Mouse (Mus musculus) liver, adult 2 months (tissue): ENCODE measurements around the gene Cdk11b. TPM values are rescaled to one million over a fixed set of nuclear protein-coding genes. Genes with fewer than 3 reads are reported as not detected.

ENCODE experiments used
- DNase-seq: peaks from one replicate; pipeline ENCODE4 v3.0.0-alpha.2; 2011; ENCODE audit warnings: low read depth, low spot score; ENCODE audit errors: extremely low read depth
- H3K27ac ChIP-seq: fragments of 200-500 bp; replicated peaks from 2 replicates; pipeline ENCODE4 v1.5.1; 2012; ENCODE audit warnings: low read depth, mild to moderate bottlenecking, control low read depth, inconsistent platforms, low read length; ENCODE audit not compliant: insufficient read depth
- H3K27me3 ChIP-seq: fragments of 200-500 bp; 2 replicates; pipeline ENCODE4 v1.6.1; 2012; ENCODE audit warnings: mild to moderate bottlenecking, moderate library complexity, low read length, inconsistent platforms; ENCODE audit not compliant: control insufficient read depth, insufficient read depth
- H3K36me3 ChIP-seq: fragments of 200-500 bp; 2 replicates; pipeline ENCODE4 v1.6.1; 2012; ENCODE audit warnings: low read length, inconsistent platforms; ENCODE audit not compliant: control insufficient read depth, insufficient read depth
- H3K4me1 ChIP-seq: fragments of 200-500 bp; 2 replicates; pipeline ENCODE4 v1.6.1; 2011; ENCODE audit warnings: low read length; ENCODE audit not compliant: control insufficient read depth, insufficient read depth
- H3K4me3 ChIP-seq: fragments of 200-500 bp; 2 replicates; pipeline ENCODE4 v1.5.1; 2011; ENCODE audit warnings: low read depth, mild to moderate bottlenecking, control low read depth, low read length, moderate library complexity; ENCODE audit not compliant: insufficient read depth
- H3K79me2 ChIP-seq: fragments of 200-500 bp; 2 replicates; pipeline ENCODE4 v1.6.1; 2012; ENCODE audit warnings: inconsistent platforms, mild to moderate bottlenecking, low read length, moderate library complexity; ENCODE audit not compliant: control insufficient read depth, insufficient read depth
- H3K9ac ChIP-seq: fragments of 200-500 bp; 2 replicates; pipeline ENCODE4 v1.6.1; 2012; ENCODE audit warnings: low read depth, mild to moderate bottlenecking, control low read depth, inconsistent platforms, low read length
- CTCF ChIP-seq: fragments of 200-500 bp; IDR thresholded peaks from 2 replicates; pipeline ENCODE4 v1.5.1; 2011; ENCODE audit warnings: low read depth, low read length, control low read depth
- POLR2A ChIP-seq: fragments of 200-500 bp; IDR thresholded peaks from 2 replicates; pipeline ENCODE4 v1.6.1; 2011; ENCODE audit warnings: low read length, control low read depth; ENCODE audit not compliant: insufficient read depth; ENCODE audit errors: extremely low read depth
- WGBS: fragments of 180-500 bp; shearing (Covaris S2); methylation state at CpG from one replicate; pipeline ENCODE4 v1.1.7; 2018; 5-methylcytosine and 5-hydroxymethylcytosine counted together
- polyA plus RNA-seq: library from polyadenylated mRNA; depleted of rRNA; stranded (reverse); fragments of >200 nt; gene quantifications from 2 replicates; pipeline ENCODE4 v1.2.3, GENCODE M21; 2012
- total RNA-seq: library from RNA; depleted of rRNA; stranded (reverse); fragments of >200 nt; gene quantifications from 2 replicates; pipeline ENCODE4 v1.2.3, GENCODE M21; 2014

The Cdk11b gene
- total and polyA plus RNA-seq, 2 experiments, result 10.6 to 11.2 TPM

GRCm38 (mm10) chr4:155653451-155654182, 29.0 kb downstream of the Cdk11b start:
- TF ChIP-seq POLR2A, result no peak
- peak; percentile 10; the same call in 1 of the 2 replicates for TF ChIP-seq CTCF
- Histone ChIP-seq H3K27me3 (no peaks in the 10 kb centered on the region), H3K36me3 (peaks cover 15% of the 10 kb centered on the region), H3K27ac (no peak overlapping the region), H3K4me1 (0 out of 2 replicates have a peak, but pooled peaks cover 2% of the 10 kb centered on the region), H3K4me3 (peak overlapping the region; percentile 37; the same call in 1 of the 2 replicates), H3K9ac (peak overlapping the region; percentile 54), H3K79me2 (no peaks in the 10 kb centered on the region)
- peak; percentile 23 for DNase-seq
- 4% methylated on average over 31 of the region's 31 CpGs for WGBS

- Histone ChIP-seq H3K36me3 (peaks cover 10% of the 10 kb centered on the region), H3K79me2 (no peaks in the 10 kb centered on the region), H3K9ac (no peak overlapping the region), H3K4me1 (0 out of 2 replicates have a peak, but pooled peaks cover 2% of the 10 kb centered on the region), H3K27me3 (no peaks in the 10 kb centered on the region), H3K4me3 (no peak overlapping the region), H3K27ac (no peak overlapping the region)
- 16% methylated on average over 6 of the region's 6 CpGs for WGBS
- no peak for DNase-seq
- no peak for TF ChIP-seq POLR2A
- TF ChIP-seq CTCF, result no peak
Measured at GRCm38 (mm10) chr4:155654183-155654455, 29.5 kb downstream of the Cdk11b start.

GRCm38 (mm10) chr4:155654456-155655298, 30.0 kb downstream of the Cdk11b start:
- DNase-seq, result no peak
- peak overlapping the region; percentile 47; the same call in 1 of the 2 replicates for H3K9ac ChIP-seq
- H3K4me3 ChIP-seq, result peak overlapping the region; percentile 49
- H3K27me3 ChIP-seq, result no peaks in the 10 kb centered on the region
- 0 out of 2 replicates have a peak, but pooled peaks cover 2% of the 10 kb centered on the region for H3K4me1 ChIP-seq
- H3K79me2 ChIP-seq, result no peaks in the 10 kb centered on the region
- 32% methylated on average over 52 of the region's 52 CpGs for WGBS
- TF ChIP-seq CTCF (no peak), POLR2A (no peak)
- H3K36me3 ChIP-seq, result peaks cover 7% of the 10 kb centered on the region; the same call in 1 of the 2 replicates
- H3K27ac ChIP-seq, result no peak overlapping the region

- H3K27ac ChIP-seq, result no peak overlapping the region
- H3K9ac ChIP-seq, result no peak overlapping the region
- WGBS, result 94% methylated on average over 13 of the region's 13 CpGs
- no peak overlapping the region for H3K4me3 ChIP-seq
- no peaks in the 10 kb centered on the region for H3K79me2 ChIP-seq
- 0 out of 2 replicates have a peak, but pooled peaks cover 2% of the 10 kb centered on the region for H3K4me1 ChIP-seq
- no peaks in the 10 kb centered on the region; the same call in 1 of the 2 replicates for H3K36me3 ChIP-seq
- H3K27me3 ChIP-seq, result no peaks in the 10 kb centered on the region
- no peak for TF ChIP-seq CTCF
- TF ChIP-seq POLR2A, result no peak
- no peak for DNase-seq
Measured at GRCm38 (mm10) chr4:155656214-155656751, 31.6 kb downstream of the Cdk11b start.

- no peak for TF ChIP-seq CTCF
- TF ChIP-seq POLR2A, result no peak
- Histone ChIP-seq H3K27ac (no peak overlapping the region), H3K36me3 (no peaks in the 10 kb centered on the region; the same call in 1 of the 2 replicates), H3K9ac (no peak overlapping the region), H3K4me1 (0 out of 2 replicates have a peak, but pooled peaks cover 2% of the 10 kb centered on the region), H3K27me3 (no peaks in the 10 kb centered on the region), H3K4me3 (no peak overlapping the region), H3K79me2 (no peaks in the 10 kb centered on the region)
- DNase-seq, result no peak
- 92% methylated on average over 10 of the region's 10 CpGs for WGBS
Measured at GRCm38 (mm10) chr4:155658961-155659360, 34.3 kb downstream of the Cdk11b start.
